Mouse (Mus musculus) heart, postnatal 14 days (tissue): ENCODE results near the gene Olfr479. TPM values are rescaled to one million over a fixed set of nuclear protein-coding genes. Genes with fewer than 3 reads are reported as not detected.
"Not testable (repeated sequence)": the region's sequence is repeated elsewhere in the genome, so short reads cannot be mapped to it uniquely, and the experiment has no call there.

Experiments
- DNase-seq, 2 experiments: peaks; one replicate each; pipeline ENCODE4 v3.0.0; 2021 to 2022
- intact Hi-C: fragments of 180-260 bp; cut with DNase I; formaldehyde crosslinking; loops from one replicate; pipeline ENCODE4 v1.15.1; 2025
- long read RNA-seq, 2 experiments: library from polyadenylated mRNA; stranded (forward); transcript quantifications; one replicate each; pipeline ENCODE4 v2.0.0; 2021
- total RNA-seq, 2 experiments: library from RNA; stranded (reverse); gene quantifications; 2 replicates each; pipeline ENCODE4 v1.2.3; 2021

The Olfr479 gene
- not detected for total RNA-seq
- long read RNA-seq, experiment 1: 0 reads
- long read RNA-seq, experiment 2: 0 reads

DNA sequence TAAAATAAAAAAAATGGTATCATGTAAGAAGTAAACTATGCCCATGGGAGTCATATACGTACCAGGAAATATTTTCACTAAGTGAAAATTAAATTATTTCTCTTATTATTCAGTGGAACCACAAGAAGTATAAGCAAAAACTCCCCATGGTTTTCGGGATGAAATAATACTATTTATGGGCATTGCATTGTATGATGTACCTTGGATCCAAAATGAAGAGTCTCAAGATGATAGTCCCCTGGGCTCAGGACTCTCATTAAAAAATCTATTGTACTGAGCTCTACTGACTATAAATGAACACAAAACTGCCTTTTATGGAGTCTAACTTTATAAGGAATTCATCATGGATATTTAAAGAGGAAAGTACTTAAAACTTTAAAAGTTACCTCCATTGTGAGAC lies at the start of gene Olfr479:
Gene Olfr479, plus strand, starts transcription at position 301 of the 400 bp plus-strand sequence.
- intact Hi-C loops: no loop called here
- no peak for DNase-seq

DNA sequence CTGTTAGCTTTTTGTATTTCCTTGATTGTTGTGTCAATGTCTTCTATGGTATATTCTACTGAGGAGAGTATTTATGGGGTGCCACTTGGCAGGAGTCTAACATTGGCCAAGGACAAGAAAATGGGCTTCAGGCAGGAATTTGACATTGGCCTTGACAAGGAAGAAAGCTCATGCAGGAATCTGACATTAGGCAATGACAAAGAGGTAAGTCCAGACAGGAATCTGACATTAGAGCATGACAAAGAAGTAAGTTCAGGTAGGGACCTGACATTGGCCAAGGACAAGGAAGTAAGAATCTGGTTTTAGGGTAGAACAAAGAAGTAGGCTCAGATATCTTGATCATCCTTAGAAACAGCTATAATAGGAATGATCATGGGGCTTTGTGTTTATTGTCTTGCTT lies 36.2 kb upstream of the Olfr479 start:
- intact Hi-C loops, DNase-seq: not testable (repeated sequence)

DNA sequence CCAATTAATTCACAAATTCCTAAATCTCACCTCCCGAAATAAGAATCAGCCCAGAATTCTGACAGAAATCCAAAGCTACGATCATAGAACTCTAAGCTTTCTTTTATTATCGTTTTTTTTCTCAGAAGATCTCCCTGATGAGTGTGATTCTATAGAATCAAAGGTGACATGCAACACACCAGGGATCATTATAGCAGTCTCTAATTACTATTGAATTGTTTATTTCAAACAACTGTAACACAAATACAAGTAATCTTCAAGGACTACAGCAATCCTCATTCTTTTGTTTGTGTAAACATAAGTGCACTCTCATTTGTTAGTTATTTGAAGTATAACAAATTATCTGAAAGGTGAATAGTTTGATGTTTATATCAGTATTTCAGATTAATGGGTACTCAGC lies 16.6 kb upstream of the Olfr479 start, which contains the start of gene Olfr478:
Gene Olfr478, minus strand, starts transcription at position 101 of the 400 bp plus-strand sequence.
- intact Hi-C loops: no loop called here
- no peak for DNase-seq

DNA sequence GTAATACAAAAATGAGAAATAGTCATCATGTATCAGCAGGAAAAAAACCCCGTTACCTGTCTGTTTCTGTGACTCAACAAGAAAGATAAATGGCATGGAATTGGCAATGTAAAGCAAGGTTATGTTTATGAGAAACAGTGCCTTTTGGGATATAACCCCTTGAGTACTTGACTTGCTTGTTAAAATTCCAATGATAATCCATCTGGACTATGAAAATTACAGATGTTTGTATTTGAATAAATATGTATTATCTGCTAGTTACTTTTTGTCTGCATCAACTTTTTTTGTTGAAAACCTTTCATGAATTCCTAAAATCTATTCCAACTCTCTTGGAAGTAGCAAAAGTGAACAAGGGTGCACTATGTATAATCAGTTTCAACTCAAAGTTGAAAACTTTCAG lies 16.8 kb downstream of the Olfr479 start, which contains the start of gene Olfr480:
Gene Olfr480, minus strand, starts transcription at position 101 of the 400 bp plus-strand sequence.
- no peak for DNase-seq
- intact Hi-C loops: no loop called here

DNA sequence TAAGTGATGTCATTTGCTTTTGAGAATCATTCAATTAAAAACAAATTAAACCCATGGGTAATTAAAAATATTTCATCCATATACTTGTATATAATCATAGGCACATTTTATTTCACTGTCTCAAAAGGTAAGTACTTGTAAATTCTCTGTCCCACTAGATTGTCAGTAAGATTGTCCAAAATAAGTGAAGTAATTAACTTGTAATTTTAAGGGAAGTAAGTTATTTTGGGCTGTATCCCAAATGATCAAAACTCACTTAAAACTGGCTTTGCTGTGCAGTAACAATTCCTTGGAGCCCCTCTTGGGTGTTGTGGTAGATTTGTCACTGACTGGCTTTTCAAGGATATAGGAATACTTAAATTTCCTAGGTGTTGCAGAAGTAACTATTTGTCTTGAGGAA lies 29.1 kb downstream of the Olfr479 start, which contains the start of gene Olfr481:
Gene Olfr481, plus strand, starts transcription at position 301 of the 400 bp plus-strand sequence.
- no peak for DNase-seq
- intact Hi-C loops: no loop called here

DNA sequence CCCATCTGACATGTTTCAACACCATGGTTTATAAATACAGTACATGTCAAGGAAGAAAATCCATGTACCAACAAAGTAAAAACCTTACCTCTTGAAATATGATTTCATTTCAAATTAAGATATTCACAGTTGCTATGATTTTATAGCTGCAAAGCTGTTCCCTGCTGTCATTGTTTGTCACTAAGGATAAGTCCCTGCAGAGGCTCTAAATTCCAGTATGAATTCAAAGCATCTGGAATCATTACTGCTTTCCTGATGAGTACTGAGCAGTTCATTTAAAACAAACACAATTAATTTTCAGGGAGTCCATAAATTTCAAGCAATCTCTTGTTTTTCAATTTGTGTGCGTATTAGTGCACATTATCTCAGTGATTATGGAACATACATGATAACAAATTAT lies 47.0 kb downstream of the Olfr479 start, which contains the start of gene Olfr482:
Gene Olfr482, minus strand, starts transcription at position 101 of the 400 bp plus-strand sequence.
- no peak for DNase-seq

DNA sequence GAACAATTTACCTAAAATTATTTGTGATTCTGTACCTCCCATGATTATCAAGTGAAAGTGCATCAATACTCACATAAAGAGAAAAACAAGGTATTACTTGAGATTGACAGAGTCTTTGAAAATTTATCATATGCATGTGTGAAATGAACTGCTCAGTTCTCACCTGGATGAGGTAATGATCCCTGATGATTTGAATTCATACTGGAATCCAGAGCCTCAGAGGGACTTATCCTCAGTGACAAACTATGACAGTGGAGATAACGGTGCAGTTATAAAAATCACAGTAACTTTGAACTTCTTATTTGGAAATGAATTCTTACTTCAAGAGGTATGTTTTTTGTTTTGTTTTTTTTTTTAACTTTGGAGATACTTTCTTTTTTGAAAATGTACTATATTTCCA lies 50.1 kb downstream of the Olfr479 start, which contains the start of gene Olfr483:
Gene Olfr483, plus strand, starts transcription at position 301 of the 400 bp plus-strand sequence.
- intact Hi-C loops: no loop called here
- no peak for DNase-seq

More for the DNA sequence above, 47.0 kb downstream of the Olfr479 start, which contains the start of gene Olfr482:
- intact Hi-C loops: no loop called here

Other genes with a start within 250 kb of the Olfr479 start
- not detected for gene Ovch2, start 249.5 kb upstream of the Olfr479 start, total RNA-seq
- not detected for gene Olfr467, start 238.4 kb upstream of the Olfr479 start, total RNA-seq
- not detected for gene Olfr469, start 225.2 kb upstream of the Olfr479 start, total RNA-seq
- not detected for gene Olfr470, start 203.2 kb upstream of the Olfr479 start, total RNA-seq
- gene Olfr472, start 152.8 kb upstream of the Olfr479 start, total RNA-seq: not detected
- not detected for gene Olfr473, start 120.2 kb upstream of the Olfr479 start, total RNA-seq
- gene Olfr474, start 96.0 kb upstream of the Olfr479 start, total RNA-seq: not detected
- gene Olfr476, start 85.9 kb upstream of the Olfr479 start, total RNA-seq: not detected
- gene Olfr477, start 64.0 kb upstream of the Olfr479 start, total RNA-seq: not detected
- not detected for gene Olfr478, start 16.7 kb upstream of the Olfr479 start, total RNA-seq
- gene Olfr480, start 16.7 kb downstream of the Olfr479 start, total RNA-seq: not detected
- not detected for gene Olfr481, start 29.2 kb downstream of the Olfr479 start, total RNA-seq
- gene Olfr482, start 46.9 kb downstream of the Olfr479 start, total RNA-seq: under 1 TPM; 0.59 to 0.81 TPM
- not detected for gene Olfr483, start 50.2 kb downstream of the Olfr479 start, total RNA-seq
- not detected for gene Olfr484, start 76.8 kb downstream of the Olfr479 start, total RNA-seq
- gene Olfr485, start 109.2 kb downstream of the Olfr479 start, total RNA-seq: not detected
- not detected for gene Olfr486, start 122.0 kb downstream of the Olfr479 start, total RNA-seq
- not detected for gene Olfr487, start 163.9 kb downstream of the Olfr479 start, total RNA-seq
- not detected for gene Olfr488, start 207.7 kb downstream of the Olfr479 start, total RNA-seq
- not detected for gene Olfr490, start 238.2 kb downstream of the Olfr479 start, total RNA-seq